Mouse (Mus musculus) testis, adult 2 months (tissue): Measurements from ENCODE around the gene Galnt14.

Experiments used
- CTCF ChIP-seq: fragments of 200-500 bp; IDR thresholded peaks from 2 replicates; pipeline ENCODE4 v1.5.1; 2012; ENCODE audit warnings: low read depth, mild to moderate bottlenecking, inconsistent platforms, low read length, moderate library complexity; ENCODE audit not compliant: control insufficient read depth, insufficient read depth, insufficient replicate concordance
- POLR2A ChIP-seq: fragments of 200-500 bp; IDR thresholded peaks from 2 replicates; pipeline ENCODE4 v1.6.1; 2012; ENCODE audit warnings: low read depth, mild to moderate bottlenecking, inconsistent platforms, low read length, moderate library complexity; ENCODE audit not compliant: control insufficient read depth

GRCm38 (mm10) chr17:73548783-73549566 lies 161.3 kb downstream of the Galnt14 start:
- TF ChIP-seq CTCF, result no peak
- no peak for TF ChIP-seq POLR2A
